ENCODE assay signal across 8 mouse cellular contexts in the genomic region with DNA sequence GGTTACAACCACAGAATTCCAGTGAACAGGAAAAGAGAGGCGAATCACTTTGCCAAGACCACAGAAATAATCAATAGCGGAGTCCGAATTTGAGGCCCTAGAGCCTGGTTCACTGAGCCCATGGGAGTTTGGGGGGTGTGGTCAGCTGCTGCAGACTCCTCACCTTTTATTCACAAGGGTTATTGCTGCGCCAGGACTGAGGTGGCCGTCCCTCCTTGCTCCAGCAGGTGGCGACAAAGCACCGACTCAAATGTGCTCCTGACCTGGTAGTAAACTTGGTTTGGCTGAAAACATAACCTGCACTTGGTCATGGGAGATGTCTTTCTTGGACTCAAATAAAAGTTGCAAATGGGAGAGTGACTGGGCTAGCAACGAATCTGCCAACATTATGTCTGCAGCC. TPM values are rescaled to one million over a fixed set of nuclear protein-coding genes. Genes with fewer than 3 reads are reported as not detected.
DNase-seq lines count a peak whose midpoint lies in the region; ATAC-seq and TF ChIP-seq lines count a peak whose summit lies in the region.

No protein-coding gene starts in this region.

- peak; percentile 94 for TF ChIP-seq CTCF in embryonic fibroblast, embryonic 13.5 days (IDR thresholded peaks at IDR 0.05; ENCODE audit: borderline replicate concordance, insufficient read depth, low read length)
- TF ChIP-seq CTCF in olfactory bulb, adult 2 months (IDR thresholded peaks at IDR 0.05; ENCODE audit: insufficient read depth, low read depth, low read length): peak; percentile 86
- peak; percentile 82 for TF ChIP-seq CTCF in thymus, adult 2 months (IDR thresholded peaks at IDR 0.05; ENCODE audit: borderline replicate concordance, control insufficient read depth, extremely low read depth, insufficient read depth, low read length, poor library complexity)

- 15% methylated on average over 8 of the region's 8 CpGs for WGBS in olfactory bulb, adult 2 months
- 12% methylated on average over 8 of the region's 8 CpGs for WGBS in thymus, adult 2 months

- H3K27me3 ChIP-seq in thymus, adult 2 months (ENCODE audit: control insufficient read depth, insufficient read depth, low read length): no peaks in the 10 kb centered on the region

- no peaks in the 10 kb centered on the region for H3K4me1 ChIP-seq in embryonic fibroblast, embryonic 13.5 days (ENCODE audit: control insufficient read depth, insufficient read depth, low read length)
- H3K4me1 ChIP-seq in olfactory bulb, adult 2 months (ENCODE audit: control insufficient read depth, insufficient read depth, low read length): no peaks in the 10 kb centered on the region
- no peaks in the 10 kb centered on the region for H3K4me1 ChIP-seq in thymus, adult 2 months (replicated peaks; ENCODE audit: control insufficient read depth, insufficient read depth, low read length)

- no peak overlapping the region for H3K4me3 ChIP-seq in embryonic fibroblast, embryonic 13.5 days (ENCODE audit: insufficient read depth, low read length)
- H3K4me3 ChIP-seq in olfactory bulb, adult 2 months (ENCODE audit: insufficient read depth, low read depth, low read length): no peak overlapping the region
- H3K4me3 ChIP-seq in thymus, adult 2 months (ENCODE audit: control insufficient read depth, insufficient read depth, low read length): no peak overlapping the region

- intact Hi-C loops in heart, postnatal 14 days (cut with DNase I): loop anchor here (10.0 kb wide), 3 partner anchors 645 to 855 kb away; partner anchors contain the start of genes Cfap100 and Chst13

- H3K27ac ChIP-seq in embryonic fibroblast, embryonic 13.5 days (ENCODE audit: insufficient read depth, low read length): no peak overlapping the region
- H3K27ac ChIP-seq in olfactory bulb, adult 2 months (ENCODE audit: insufficient read depth, low read depth, low read length): no peak overlapping the region
- no peak overlapping the region for H3K27ac ChIP-seq in thymus, adult 2 months (ENCODE audit: control insufficient read depth, insufficient read depth, low read length)

- peak; percentile 58 for ATAC-seq in CD4-positive, CD25-positive, alpha-beta regulatory T cell, adult 4 months

- no peak for TF ChIP-seq POLR2A in embryonic fibroblast, embryonic 13.5 days (IDR thresholded peaks at IDR 0.05; ENCODE audit: low read depth, low read length)
- no peak for TF ChIP-seq POLR2A in olfactory bulb, adult 2 months (IDR thresholded peaks at IDR 0.05; ENCODE audit: insufficient read depth, low read depth, low read length)
- TF ChIP-seq POLR2A in thymus, adult 2 months (IDR thresholded peaks at IDR 0.05; ENCODE audit: control insufficient read depth, extremely low read depth, insufficient read depth, low read length, poor library complexity): no peak

- peak; percentile 81 to 85 for DNase-seq in adrenal gland, postnatal 36 days
- DNase-seq in heart, postnatal 14 days: peak; percentile 77 to 86
- DNase-seq in kidney, postnatal 36 days: peak; percentile 81 to 91
- peak; percentile 72 to 77 for DNase-seq in lung, adult 18-20 months
- peak; percentile 79 for DNase-seq in thymus, adult 2 months

- H3K36me3 ChIP-seq in thymus, adult 2 months (ENCODE audit: control insufficient read depth, insufficient read depth, low read length): no peaks in the 10 kb centered on the region

RNA-seq across cellular contexts. Expression of gene Vmn1r40, which starts 27.2 kb away (rescaled TPM):
- not detected for polyA plus RNA-seq in CD4-positive, CD25-positive, alpha-beta regulatory T cell, adult 4 months (2017; shearing (Covaris generic))
- not detected for total RNA-seq in adrenal gland, postnatal 36 days (2021)
- polyA plus RNA-seq in embryonic fibroblast, embryonic 13.5 days (2011; ENCODE audit: insufficient read length, low read depth, missing spikeins): not detected in 2 replicates
- total RNA-seq in heart, postnatal 14 days (2021): not detected
- not detected in 2 replicates for polyA plus RNA-seq in olfactory bulb, adult 2 months (2012; ENCODE audit: insufficient read depth, insufficient read length, low replicate concordance, missing spikeins)
- polyA plus RNA-seq in thymus, adult 2 months (2012; rRNA removed): not detected in 2 replicates

RNA-seq across cellular contexts. Expression of gene Txnrd3, which starts 36.4 kb away (rescaled TPM):
- polyA plus RNA-seq in CD4-positive, CD25-positive, alpha-beta regulatory T cell, adult 4 months (2017; shearing (Covaris generic)): under 1 TPM; 0.30 to 0.48 TPM
- total RNA-seq in adrenal gland, postnatal 36 days (2021): 10 to 100 TPM in 1 of 2 experiments, 1 to 10 TPM in 1; 9.4 to 15.5 TPM
- 5.5 and 6.0 TPM in 2 replicates for polyA plus RNA-seq in embryonic fibroblast, embryonic 13.5 days (2011; ENCODE audit: insufficient read length, low read depth, missing spikeins)
- total RNA-seq in heart, postnatal 14 days (2021): 10 to 100 TPM; 20.1 to 20.3 TPM
- not detected in 2 replicates for polyA plus RNA-seq in olfactory bulb, adult 2 months (2012; ENCODE audit: insufficient read depth, insufficient read length, low replicate concordance, missing spikeins)
- polyA plus RNA-seq in thymus, adult 2 months (2012; rRNA removed): 8.8 and 10.2 TPM in 2 replicates
